Mouse (Mus musculus) liver, postnatal 0 days (tissue): ENCODE results near the gene Pgam2. TPM values are rescaled to one million over a fixed set of nuclear protein-coding genes. Genes with fewer than 3 reads are reported as not detected.

Source experiments
- ATAC-seq: fragments of 200-750 bp; cut with Nextera tagmentation; 2 replicates; pipeline ENCODE4 v1.8.0; 2017; ENCODE audit warnings: mild to moderate bottlenecking, moderate library complexity
- DNase-seq: peaks from one replicate; pipeline ENCODE4 v3.0.0-alpha.2; 2016
- H3K27ac ChIP-seq: fragments of 300-500 bp; sonication (generic); 2 replicates; pipeline ENCODE4 v1.5.1; 2014; ENCODE audit warnings: antibody characterized with exemption, moderate library complexity, mild to moderate bottlenecking, low read depth
- H3K27me3 ChIP-seq: fragments of 300-500 bp; sonication (generic); 2 replicates; pipeline ENCODE4 v1.6.1; 2014; ENCODE audit warnings: low read length, control low read depth, mixed read lengths; ENCODE audit not compliant: insufficient read depth
- H3K36me3 ChIP-seq: fragments of 300-500 bp; sonication (generic); replicated peaks from 2 replicates; pipeline ENCODE4 v1.6.1; 2014; ENCODE audit warnings: mild to moderate bottlenecking, control low read depth, low read length, moderate library complexity, mixed read lengths; ENCODE audit not compliant: insufficient read depth
- H3K4me1 ChIP-seq: fragments of 300-500 bp; sonication (generic); 2 replicates; pipeline ENCODE4 v1.6.1; 2014; ENCODE audit warnings: antibody characterized with exemption, mild to moderate bottlenecking, control low read depth; ENCODE audit not compliant: insufficient read depth
- H3K4me2 ChIP-seq: fragments of 300-500 bp; sonication (generic); 2 replicates; pipeline ENCODE4 v1.6.1; 2014; ENCODE audit warnings: low read depth, mild to moderate bottlenecking, low read length, moderate library complexity, mixed read lengths
- H3K4me3 ChIP-seq: fragments of 300-500 bp; sonication (generic); 2 replicates; pipeline ENCODE4 v1.5.1; 2014; ENCODE audit warnings: low read depth, low read length
- H3K9ac ChIP-seq: fragments of 300-500 bp; sonication (generic); replicated peaks from 2 replicates; pipeline ENCODE4 v1.6.1; 2014; ENCODE audit warnings: mild to moderate bottlenecking, moderate library complexity
- H3K9me3 ChIP-seq: fragments of 300-500 bp; sonication (generic); 2 replicates; pipeline ENCODE4 v1.6.1; 2016; ENCODE audit warnings: mild to moderate bottlenecking, control low read depth, low read length, mixed read lengths
- CTCF ChIP-seq: sonication (generic); IDR thresholded peaks from 2 replicates; pipeline ENCODE4 v1.5.1; 2016; ENCODE audit warnings: antibody characterized with exemption, low read depth
- EP300 ChIP-seq: IDR thresholded peaks from 2 replicates; pipeline ENCODE4 v1.6.1; 2016; ENCODE audit warnings: antibody characterized with exemption, low read depth, mild to moderate bottlenecking
- WGBS: fragments of 180-500 bp; shearing (Covaris S2); extraction: QIAGEN DNeasy Blood & Tissue Kit; methylation state at CpG from one replicate; pipeline ENCODE4 v1.1.7; 2014; ENCODE audit not compliant: insufficient replicate concordance; 5-methylcytosine and 5-hydroxymethylcytosine counted together
- polyA plus RNA-seq: library from polyadenylated mRNA; unstranded; fragments of >200 nt; fragmentation: Nextera tagmentation; extraction: Ambion mirVana; gene quantifications from 2 replicates; pipeline ENCODE4 v1.2.1, GENCODE M21; 2015

Gene Pgam2
- polyA plus RNA-seq, 1 experiment from 2014 or later, result 1.1 TPM

GRCm38 (mm10) chr11:5795290-5795689 lies 8.2 kb downstream of the Pgam2 start:
- Histone ChIP-seq H3K27ac (no peak overlapping the region), H3K4me3 (no peak overlapping the region), H3K9me3 (no peaks in the 10 kb centered on the region), H3K4me1 (peaks cover 3% of the 10 kb centered on the region; the same call in 1 of the 2 replicates), H3K36me3 (peaks cover 81% of the 10 kb centered on the region), H3K27me3 (no peaks in the 10 kb centered on the region), H3K4me2 (no peak overlapping the region), H3K9ac (no peak overlapping the region)
- WGBS, result 84% methylated on average over 9 of the region's 9 CpGs
- ATAC-seq, result no peak
- DNase-seq, result no peak
- no peak for TF ChIP-seq EP300
- no peak for TF ChIP-seq CTCF

GRCm38 (mm10) chr11:5790431-5790830 lies 13.1 kb downstream of the Pgam2 start:
- no peak for TF ChIP-seq EP300
- no peak for TF ChIP-seq CTCF
- Histone ChIP-seq H3K27me3 (no peaks in the 10 kb centered on the region), H3K4me1 (peaks cover 23% of the 10 kb centered on the region), H3K27ac (peak overlapping the region; percentile 97), H3K9me3 (no peaks in the 10 kb centered on the region), H3K4me3 (no peak overlapping the region), H3K4me2 (peak overlapping the region; percentile 35), H3K36me3 (peaks cover 37% of the 10 kb centered on the region), H3K9ac (no peak overlapping the region)
- WGBS, result 80% methylated on average over 1 of the region's 1 CpGs
- ATAC-seq, result no peak
- DNase-seq, result no peak

- Histone ChIP-seq H3K9me3 (no peaks in the 10 kb centered on the region), H3K36me3 (peaks cover 31% of the 10 kb centered on the region), H3K4me3 (peak overlapping the region; percentile 75), H3K27ac (peak overlapping the region; percentile 97), H3K4me1 (peaks cover 23% of the 10 kb centered on the region), H3K4me2 (peak overlapping the region; percentile 84), H3K9ac (no peak overlapping the region; the same call in 1 of the 2 replicates), H3K27me3 (no peaks in the 10 kb centered on the region)
- ATAC-seq (no peak), DNase-seq (no peak)
- 29% methylated on average over 3 of the region's 3 CpGs for WGBS
- TF ChIP-seq CTCF (no peak), EP300 (no peak)
Measured at GRCm38 (mm10) chr11:5789754-5790333, 13.7 kb downstream of the Pgam2 start.

- TF ChIP-seq CTCF (peak; percentile 59), EP300 (no peak)
- WGBS, result 28% methylated on average over 6 of the region's 6 CpGs
- H3K4me1 ChIP-seq, result peaks cover 23% of the 10 kb centered on the region
- H3K27me3 ChIP-seq, result no peaks in the 10 kb centered on the region
- peak overlapping the region; percentile 83 for H3K9ac ChIP-seq
- H3K27ac ChIP-seq, result peak overlapping the region; percentile 97
- no peaks in the 10 kb centered on the region for H3K9me3 ChIP-seq
- peak overlapping the region; percentile 75 for H3K4me3 ChIP-seq
- ATAC-seq (peak; percentile 22; the same call in 1 of the 2 replicates), DNase-seq (no peak)
- peaks cover 25% of the 10 kb centered on the region for H3K36me3 ChIP-seq
- H3K4me2 ChIP-seq, result peak overlapping the region; percentile 84
Measured at GRCm38 (mm10) chr11:5789071-5789753, 14.3 kb downstream of the Pgam2 start.

- no peaks in the 10 kb centered on the region for H3K27me3 ChIP-seq
- ATAC-seq, result peak; percentile 95
- peak within 1 kb of the TSS; percentile 84 for H3K4me2 ChIP-seq
- peak; percentile 92 for TF ChIP-seq CTCF
- TF ChIP-seq EP300, result no peak
- H3K36me3 ChIP-seq, result peaks cover 16% of the 10 kb centered on the region
- no peaks in the 10 kb centered on the region for H3K9me3 ChIP-seq
- under 1% methylated on average over 74 of the region's 74 CpGs for WGBS
- H3K9ac ChIP-seq, result peak within 1 kb of the TSS; percentile 83
- peak within 1 kb of the TSS; percentile 97 for H3K27ac ChIP-seq
- DNase-seq, result peak; percentile 98
- H3K4me1 ChIP-seq, result peaks cover 23% of the 10 kb centered on the region
- peak within 1 kb of the TSS; percentile 75 for H3K4me3 ChIP-seq
Measured at GRCm38 (mm10) chr11:5788056-5789014, 15.2 kb downstream of the Pgam2 start, which contains the start of gene Dbnl. Gene Dbnl (plus strand): TSS chr11:5788488.

GRCm38 (mm10) chr11:5787671-5788055 lies 15.9 kb downstream of the Pgam2 start:
- Histone ChIP-seq H3K27ac (peak overlapping the region; percentile 97), H3K27me3 (no peaks in the 10 kb centered on the region), H3K9me3 (no peaks in the 10 kb centered on the region), H3K4me3 (peak overlapping the region; percentile 75), H3K36me3 (peaks cover 13% of the 10 kb centered on the region), H3K9ac (peak overlapping the region; percentile 83), H3K4me1 (peaks cover 26% of the 10 kb centered on the region), H3K4me2 (peak overlapping the region; percentile 84)
- WGBS, result 16% methylated on average over 8 of the region's 8 CpGs
- DNase-seq (no peak), ATAC-seq (no peak)
- no peak for TF ChIP-seq CTCF
- TF ChIP-seq EP300, result no peak
